Mouse (Mus musculus): ENCODE measurements around the gene Rhox4g. TPM values are rescaled to one million over a fixed set of nuclear protein-coding genes. Genes with fewer than 3 reads are reported as not detected.
"Not testable (repeated sequence)": the region's sequence is repeated elsewhere in the genome, so short reads cannot be mapped to it uniquely, and the experiment has no call there.

The Rhox4g gene
- not detected for total RNA-seq (2021)
- long read RNA-seq, experiment 1 = 0 reads
- long read RNA-seq, experiment 2 = 0 reads

DNA sequence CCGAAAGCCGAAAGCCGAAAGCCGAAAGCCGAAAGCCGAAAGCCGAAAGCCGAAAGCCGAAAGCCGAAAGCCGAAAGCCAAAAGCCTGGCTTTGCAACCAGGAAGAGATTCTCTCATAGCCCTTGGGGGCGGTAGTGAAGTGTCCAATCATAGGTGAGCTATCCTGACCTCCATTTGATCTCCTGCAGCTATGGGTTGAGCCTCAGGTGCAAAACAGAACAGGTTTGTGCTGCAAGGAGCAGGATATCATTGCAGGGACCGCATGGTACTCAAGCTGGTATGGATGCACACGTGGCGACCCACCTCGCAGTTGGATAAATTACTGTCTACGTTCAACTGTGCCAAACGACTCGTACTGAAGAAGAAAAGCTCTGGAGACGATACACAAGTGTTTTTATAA is at the start of gene Rhox4g:
TSS of gene Rhox4g (minus strand) at position 101 of the 400 bp plus-strand sequence.
- not testable (repeated sequence) for DNase-seq (ENCODE audit: low spot score in 2 of 2)

DNA sequence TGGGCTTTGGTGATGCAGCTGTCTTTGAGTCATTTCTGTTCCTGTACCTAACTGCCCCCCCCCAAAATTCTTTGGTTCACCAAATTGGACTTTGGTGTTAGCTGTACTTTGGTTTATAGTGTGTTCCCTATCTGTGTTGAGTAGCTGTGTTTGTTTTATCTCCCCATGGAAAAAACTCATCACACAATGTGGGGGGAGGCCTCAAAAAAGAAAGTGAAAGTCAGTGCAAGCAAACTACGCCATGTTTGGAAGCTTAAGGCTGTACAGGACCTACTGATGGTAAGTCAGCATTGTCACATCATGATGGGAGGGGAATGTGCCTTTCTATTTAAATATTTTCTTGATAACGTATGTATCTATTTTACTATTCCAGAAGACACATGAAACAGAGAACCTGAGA is 41.1 kb upstream of the Rhox4g start:
- no peak for DNase-seq (ENCODE audit: low spot score in 2 of 2)

DNA sequence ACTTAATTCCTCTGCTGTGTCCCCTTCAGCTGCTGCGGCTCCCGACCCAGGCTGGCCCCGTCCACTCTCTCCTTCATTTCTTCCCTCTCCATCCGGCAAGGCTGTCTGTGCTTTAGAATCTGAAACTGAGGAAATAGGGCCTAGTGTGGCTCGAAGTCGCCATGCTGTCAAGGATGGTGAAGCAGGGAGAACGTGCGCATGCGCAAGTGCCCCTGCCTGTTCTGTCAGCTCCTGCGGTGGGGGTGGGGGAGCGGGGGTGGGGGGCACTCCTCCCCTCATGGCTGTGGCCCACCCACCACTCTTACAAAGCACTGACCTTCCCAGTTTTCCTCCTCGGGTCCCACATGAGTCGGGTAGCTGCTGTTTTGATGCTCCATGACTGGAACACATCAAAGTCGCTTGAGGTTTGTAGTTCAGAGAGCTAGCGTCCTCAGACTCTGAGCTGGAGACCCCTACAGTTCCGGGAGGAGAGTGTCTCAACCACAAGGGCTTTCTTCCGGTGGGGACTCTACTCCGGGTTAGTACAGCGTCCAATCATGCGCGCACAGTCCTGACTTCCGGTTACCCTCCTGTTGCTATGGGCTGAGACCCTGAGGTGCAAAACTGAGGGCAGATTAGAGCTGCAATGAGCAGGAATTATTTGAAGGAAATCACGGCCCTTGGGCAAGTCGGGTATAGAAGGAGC is 32.0 kb upstream of the Rhox4g start:
- no peak for DNase-seq (ENCODE audit: low spot score in 2 of 2)

DNA sequence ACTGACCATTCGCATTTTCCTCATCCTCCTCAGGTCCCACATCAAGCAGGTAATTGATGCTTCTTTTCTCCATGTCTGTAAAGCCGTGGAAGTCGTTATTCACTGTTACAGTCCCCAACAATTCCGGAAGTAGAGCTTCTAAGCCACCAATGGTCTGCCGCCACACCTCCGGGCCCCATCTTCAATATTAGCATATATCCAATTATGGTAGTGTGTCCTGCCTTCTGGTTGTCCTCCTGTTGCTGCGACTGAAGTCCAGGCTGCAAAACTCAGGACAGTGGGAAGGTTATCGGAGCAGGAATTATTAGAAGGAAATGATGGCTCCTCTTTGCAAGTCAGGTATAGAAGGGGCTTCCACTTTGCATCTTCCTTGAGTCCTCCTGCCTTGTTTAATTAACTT is 22.1 kb upstream of the Rhox4g start, which contains the start of gene Rhox2h:
TSS of gene Rhox2h (minus strand) at position 101 of the 400 bp plus-strand sequence.
- DNase-seq (ENCODE audit: low spot score in 2 of 2) = not testable (repeated sequence)

DNA sequence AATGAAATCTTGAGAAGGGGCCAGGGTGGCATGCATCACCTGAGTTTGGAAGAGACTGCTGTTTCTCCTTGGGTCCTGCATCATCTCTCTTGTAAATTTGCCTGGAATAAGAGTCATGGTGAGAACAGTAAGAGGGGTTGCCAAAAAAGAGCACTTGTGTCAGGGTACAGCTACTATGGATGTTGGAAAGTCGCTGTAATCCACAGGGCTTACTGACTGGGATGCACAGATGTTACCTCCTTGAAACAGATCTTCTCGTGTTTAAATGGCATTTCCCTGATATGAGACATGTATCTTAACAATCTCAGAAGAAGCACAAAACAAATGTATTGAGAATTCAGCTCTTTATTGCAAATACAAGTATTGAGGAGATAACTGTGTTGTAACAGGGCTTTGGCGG is 17.5 kb upstream of the Rhox4g start, which contains the start of gene Rhox3h:
TSS of gene Rhox3h (minus strand) at position 101 of the 400 bp plus-strand sequence.
- DNase-seq (ENCODE audit: low spot score in 2 of 2) = not testable (repeated sequence)

DNA sequence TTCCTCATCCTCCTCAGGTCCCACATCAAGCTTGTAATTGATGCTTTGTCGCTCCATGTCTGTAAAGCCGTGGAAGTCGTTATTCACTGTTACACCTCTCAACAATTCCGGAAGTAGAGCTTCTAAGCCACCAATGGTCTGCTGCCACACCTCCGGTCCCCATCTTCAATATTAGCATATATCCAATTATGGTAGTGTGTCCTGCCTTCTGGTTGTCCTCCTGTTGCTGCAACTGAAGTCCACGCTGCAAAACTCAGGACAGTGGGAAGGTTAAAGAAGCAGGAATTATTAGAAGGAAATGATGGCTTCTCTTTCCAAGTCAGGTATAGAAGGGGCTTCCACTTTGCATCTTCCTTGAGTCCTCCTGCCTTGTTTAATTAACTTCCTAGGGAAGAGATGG is 7.8 kb downstream of the Rhox4g start, which contains the start of gene Rhox2g:
TSS of gene Rhox2g (minus strand) at position 101 of the 400 bp plus-strand sequence.
- DNase-seq (ENCODE audit: low spot score in 2 of 2) = not testable (repeated sequence)

DNA sequence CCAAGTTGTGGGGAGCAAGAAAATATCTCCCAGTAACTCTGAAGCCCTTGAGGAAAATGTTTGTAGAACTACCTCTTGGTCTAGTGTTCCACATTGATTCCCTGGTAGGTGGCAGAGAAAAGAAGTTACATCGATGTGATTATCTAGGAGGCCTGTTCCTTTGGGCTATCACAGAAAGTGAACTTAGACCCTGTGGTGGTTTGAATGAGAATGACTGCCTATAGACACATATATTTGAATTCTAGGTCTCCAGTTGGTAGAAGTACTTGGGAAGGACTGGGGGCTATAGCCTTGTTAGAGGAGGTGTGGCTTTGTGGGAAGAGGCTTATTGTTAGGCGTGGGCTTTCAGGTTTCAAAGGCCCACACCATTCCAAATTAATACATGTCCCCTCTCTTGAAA is 22.6 kb downstream of the Rhox4g start, which contains the start of gene Rhox3g:
TSS of gene Rhox3g (minus strand) at position 101 of the 400 bp plus-strand sequence.
- not testable (repeated sequence) for DNase-seq (ENCODE audit: low spot score in 2 of 2)

DNA sequence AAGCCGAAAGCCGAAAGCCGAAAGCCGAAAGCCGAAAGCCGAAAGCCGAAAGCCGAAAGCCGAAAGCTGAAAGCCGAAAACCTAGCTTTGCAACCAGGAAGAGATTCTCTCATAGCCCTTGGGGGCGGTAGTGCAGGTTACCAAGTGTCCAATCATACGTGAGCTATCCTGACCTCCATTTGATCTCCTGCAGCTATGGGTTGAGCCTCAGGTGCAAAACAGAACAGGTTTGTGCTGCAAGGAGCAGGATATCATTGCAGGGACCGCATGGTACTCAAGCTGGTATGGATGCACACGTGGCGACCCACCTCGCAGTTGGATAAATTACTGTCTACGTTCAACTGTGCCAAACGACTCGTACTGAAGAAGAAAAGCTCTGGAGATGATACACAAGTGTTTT is 43.5 kb downstream of the Rhox4g start, which contains the start of gene Rhox4f:
TSS of gene Rhox4f (minus strand) at position 101 of the 400 bp plus-strand sequence.
- DNase-seq (ENCODE audit: low spot score in 2 of 2) = not testable (repeated sequence)

Other genes with a start within 250 kb of the Rhox4g start
- not detected for gene Rhox2b, start 239.3 kb downstream of the Rhox4g start, total RNA-seq (2021)
- gene Rhox4b, start 218.8 kb downstream of the Rhox4g start, total RNA-seq (2021) = not detected
- gene Rhox2c, start 197.6 kb downstream of the Rhox4g start, total RNA-seq (2021) = not detected
- gene Rhox3c, start 192.7 kb downstream of the Rhox4g start, total RNA-seq (2021) = not detected
- gene Rhox4c, start 171.0 kb downstream of the Rhox4g start, total RNA-seq (2021) = not detected
- not detected for gene Rhox2d, start 157.9 kb downstream of the Rhox4g start, total RNA-seq (2021)
- gene Rhox4d, start 137.0 kb downstream of the Rhox4g start, total RNA-seq (2021) = not detected
- not detected for gene Rhox2e, start 120.9 kb downstream of the Rhox4g start, total RNA-seq (2021)
- gene Rhox3e, start 109.3 kb downstream of the Rhox4g start, total RNA-seq (2021) = not detected
- not detected for gene Rhox4e, start 93.9 kb downstream of the Rhox4g start, total RNA-seq (2021)
- gene Rhox2f, start 79.9 kb downstream of the Rhox4g start, total RNA-seq (2021) = not detected
- not detected for gene Rhox3f, start 70.3 kb downstream of the Rhox4g start, total RNA-seq (2021)
- gene Rhox4f, start 43.6 kb downstream of the Rhox4g start, total RNA-seq (2021) = not detected
- gene Rhox3g, start 22.7 kb downstream of the Rhox4g start, total RNA-seq (2021) = not detected
- not detected for gene Rhox2g, start 7.9 kb downstream of the Rhox4g start, total RNA-seq (2021)
- not detected for gene Rhox3h, start 17.4 kb upstream of the Rhox4g start, total RNA-seq (2021)
- gene Rhox2h, start 21.9 kb upstream of the Rhox4g start, total RNA-seq (2021) = not detected
- not detected for gene Rhox5, start 153.5 kb upstream of the Rhox4g start, total RNA-seq (2021)
- gene Rhox6, start 175.6 kb upstream of the Rhox4g start, total RNA-seq (2021) = not detected
- not detected for gene Rhox7a, start 180.4 kb upstream of the Rhox4g start, total RNA-seq (2021)
- not detected for gene Rhox8, start 227.6 kb upstream of the Rhox4g start, total RNA-seq (2021)
- not detected for gene Rhox7b, start 245.9 kb upstream of the Rhox4g start, total RNA-seq (2021)